Comparison of ENCODE assay signal across 18 mouse cellular contexts in the genomic region with DNA sequence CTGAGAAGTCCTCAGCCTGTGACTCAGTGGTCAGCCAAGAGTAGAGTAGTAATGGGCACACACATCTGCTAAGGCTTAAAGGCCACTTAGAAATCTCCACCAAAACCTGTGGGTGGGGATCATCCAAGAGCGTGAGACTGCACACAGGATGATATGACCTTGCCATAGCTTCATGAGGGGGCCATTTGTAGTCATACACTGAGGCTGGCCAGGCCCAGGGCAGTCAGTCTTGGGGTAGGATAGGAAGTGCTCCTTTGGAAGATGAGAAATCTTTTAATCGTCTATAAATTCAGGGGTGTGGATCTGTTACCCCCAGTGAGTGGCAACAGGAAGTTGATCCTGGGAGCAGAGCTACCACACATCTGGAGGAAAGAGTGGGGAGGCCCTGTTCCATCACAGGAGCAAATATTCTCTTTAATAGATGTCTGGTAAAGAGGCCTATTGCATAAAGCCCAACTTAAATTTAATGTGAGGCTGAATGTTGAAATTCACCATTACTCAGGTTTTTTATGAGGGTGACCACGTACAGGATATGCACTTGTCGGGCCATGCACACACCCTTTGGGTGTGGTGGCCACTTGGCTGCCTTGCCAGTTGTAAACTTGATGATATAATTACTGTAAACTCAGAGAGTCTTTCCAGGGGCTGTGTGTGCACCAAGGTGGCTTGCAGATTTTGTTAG.
DNase-seq lines count a peak whose midpoint lies in the region; ATAC-seq and TF ChIP-seq lines count a peak whose summit lies in the region.
"Had no signal": no experiment of that assay in that cellular context is flagged by ENCODE, and none has a peak within 500 bp of the region (broad histone marks: within the 10 kb centered on the region; RNA-seq: fewer than 3 reads in every experiment).

No protein-coding gene starts in this region.

- H3K9ac ChIP-seq in intestine, embryonic 15.5 days, result no peak overlapping the region
- H3K9ac ChIP-seq in liver, postnatal 0 days (replicated peaks), result no peak overlapping the region
- H3K9ac ChIP-seq: forebrain, embryonic 13.5 days; forebrain, postnatal 0 days; heart, embryonic 13.5 days; hindbrain, embryonic 12.5 days had no signal

- H3K4me3 ChIP-seq in kidney, adult 2 months (ENCODE audit: insufficient read depth, low read depth, low read length), result no peak overlapping the region
- no peak overlapping the region for H3K4me3 ChIP-seq in intestine, embryonic 15.5 days (replicated peaks)
- no peak overlapping the region for H3K4me3 ChIP-seq in small intestine, adult 2 months (ENCODE audit: low read depth, low read length)
- no peak overlapping the region for H3K4me3 ChIP-seq in hindbrain, embryonic 10.5 days
- H3K4me3 ChIP-seq in liver, postnatal 0 days (ENCODE audit: low read depth, low read length), result no peak overlapping the region
- H3K4me3 ChIP-seq: embryonic facial prominence, embryonic 10.5 days; forebrain, embryonic 13.5 days; heart, embryonic 13.5 days; hindbrain, embryonic 12.5 days had no signal

- no peak overlapping the region for H3K4me2 ChIP-seq in intestine, embryonic 15.5 days (replicated peaks)
- no peak overlapping the region for H3K4me2 ChIP-seq in liver, postnatal 0 days (ENCODE audit: low read depth, low read length)
- H3K4me2 ChIP-seq: forebrain, embryonic 13.5 days; heart, embryonic 13.5 days; hindbrain, embryonic 12.5 days had no signal

- H3K4me1 ChIP-seq in kidney, adult 2 months (ENCODE audit: control insufficient read depth, insufficient read depth, low read length), result no peaks in the 10 kb centered on the region; the same call in 1 of the 2 replicates
- 0 out of 2 replicates have a peak, but pooled peaks cover 5% of the 10 kb centered on the region for H3K4me1 ChIP-seq in intestine, embryonic 15.5 days (replicated peaks)
- H3K4me1 ChIP-seq in small intestine, adult 2 months (ENCODE audit: control insufficient read depth, insufficient read depth, insufficient read length, low read length), result peaks cover 10% of the 10 kb centered on the region
- peaks cover 8% of the 10 kb centered on the region; the same call in 1 of the 2 replicates for H3K4me1 ChIP-seq in hindbrain, embryonic 10.5 days (replicated peaks)
- no peaks in the 10 kb centered on the region for H3K4me1 ChIP-seq in liver, postnatal 0 days (ENCODE audit: insufficient read depth)
- H3K4me1 ChIP-seq: forebrain, embryonic 13.5 days; hindbrain, embryonic 12.5 days had no signal

- 76% methylated on average over 4 of the region's 4 CpGs for WGBS in kidney, adult 2 months
- WGBS in intestine, embryonic 15.5 days, result 70% methylated on average over 4 of the region's 4 CpGs
- WGBS in small intestine, adult 2 months, result 38% methylated on average over 4 of the region's 4 CpGs
- WGBS in hindbrain, embryonic 10.5 days, result 90% methylated on average over 4 of the region's 4 CpGs
- WGBS in liver, postnatal 0 days (ENCODE audit: insufficient replicate concordance), result 71% methylated on average over 4 of the region's 4 CpGs

- ATAC-seq in intestine, embryonic 15.5 days, result peak; percentile 84
- ATAC-seq in liver, postnatal 0 days, result no peak
- ATAC-seq: forebrain, embryonic 13.5 days; forebrain, postnatal 0 days had no signal

- H3K36me3 ChIP-seq in kidney, adult 2 months (ENCODE audit: control insufficient read depth, insufficient read depth, low read length), result no peaks in the 10 kb centered on the region
- H3K36me3 ChIP-seq in intestine, embryonic 15.5 days, result no peaks in the 10 kb centered on the region
- no peaks in the 10 kb centered on the region for H3K36me3 ChIP-seq in small intestine, adult 2 months (ENCODE audit: control insufficient read depth, insufficient read depth, low read length)
- H3K36me3 ChIP-seq in hindbrain, embryonic 10.5 days, result no peaks in the 10 kb centered on the region
- no peaks in the 10 kb centered on the region for H3K36me3 ChIP-seq in liver, postnatal 0 days (replicated peaks; ENCODE audit: insufficient read depth, low read length)
- H3K36me3 ChIP-seq: embryonic facial prominence, embryonic 10.5 days; heart, embryonic 13.5 days; hindbrain, embryonic 12.5 days had no signal

- no peak for DNase-seq in kidney, adult 2 months
- DNase-seq in kidney, adult 9 months, result no peak
- peak; percentile 7 for DNase-seq in 3T3-L1 (ENCODE audit: low read depth, low spot score)
- no peak for DNase-seq in hindbrain, embryonic 10.5 days (ENCODE audit: low spot score)
- DNase-seq in liver, postnatal 0 days, result no peak
- DNase-seq: adrenal gland, adult 2 months; adrenal gland, postnatal 25 days; cerebellum, adult 18-20 months; cerebellum, adult 9-11 months; forebrain, postnatal 0 days; gastrocnemius, postnatal 36 days; heart, postnatal 36 days had no signal

- H3K27ac ChIP-seq in kidney, adult 2 months (ENCODE audit: insufficient read depth, low read depth, low read length), result peak overlapping the region; percentile 68; the same call in 1 of the 2 replicates
- H3K27ac ChIP-seq in intestine, embryonic 15.5 days, result 0 out of 2 replicates have a peak overlapping the region, but pooled peaks have one; percentile 67
- peak overlapping the region; percentile 57 for H3K27ac ChIP-seq in small intestine, adult 2 months (ENCODE audit: insufficient read depth, low read depth, low read length)
- no peak overlapping the region for H3K27ac ChIP-seq in hindbrain, embryonic 10.5 days
- no peak overlapping the region for H3K27ac ChIP-seq in liver, postnatal 0 days (ENCODE audit: low read depth)
- H3K27ac ChIP-seq: embryonic facial prominence, embryonic 10.5 days; forebrain, embryonic 13.5 days; heart, embryonic 13.5 days; hindbrain, embryonic 12.5 days had no signal

- TF ChIP-seq CTCF in kidney, adult 2 months (conservative IDR thresholded peaks at IDR 0.05; ENCODE audit: insufficient read depth, insufficient read length, low read depth, low read length), result no peak
- TF ChIP-seq CTCF in small intestine, adult 2 months (IDR thresholded peaks at IDR 0.05; ENCODE audit: extremely low read depth, insufficient read length, insufficient replicate concordance, low read depth, low read length), result no peak
- TF ChIP-seq CTCF in liver, postnatal 0 days (IDR thresholded peaks at IDR 0.05; ENCODE audit: low read depth), result no peak

- no peaks in the 10 kb centered on the region for H3K9me3 ChIP-seq in intestine, embryonic 15.5 days
- H3K9me3 ChIP-seq in hindbrain, embryonic 10.5 days, result no peaks in the 10 kb centered on the region
- no peaks in the 10 kb centered on the region for H3K9me3 ChIP-seq in liver, postnatal 0 days (ENCODE audit: low read length)
- H3K9me3 ChIP-seq: embryonic facial prominence, embryonic 10.5 days; forebrain, embryonic 13.5 days; heart, embryonic 13.5 days; hindbrain, embryonic 12.5 days had no signal

- TF ChIP-seq EP300 in liver, postnatal 0 days (IDR thresholded peaks at IDR 0.05; ENCODE audit: low read depth), result no peak

- H3K27me3 ChIP-seq in kidney, adult 2 months (replicated peaks; ENCODE audit: control insufficient read depth, insufficient read depth, low read length), result no peaks in the 10 kb centered on the region
- no peaks in the 10 kb centered on the region for H3K27me3 ChIP-seq in intestine, embryonic 15.5 days (replicated peaks)
- no peaks in the 10 kb centered on the region for H3K27me3 ChIP-seq in small intestine, adult 2 months (ENCODE audit: control insufficient read depth, insufficient read depth, low read length)
- H3K27me3 ChIP-seq in hindbrain, embryonic 10.5 days (ENCODE audit: insufficient read depth, poor library complexity, severe bottlenecking), result no peaks in the 10 kb centered on the region
- no peaks in the 10 kb centered on the region for H3K27me3 ChIP-seq in liver, postnatal 0 days (ENCODE audit: insufficient read depth, low read length)
- H3K27me3 ChIP-seq: forebrain, embryonic 13.5 days; heart, embryonic 13.5 days; hindbrain, embryonic 12.5 days had no signal

- TF ChIP-seq POLR2A in kidney, adult 2 months (IDR thresholded peaks at IDR 0.05; ENCODE audit: low read depth, low read length), result no peak
- TF ChIP-seq POLR2A in small intestine, adult 2 months (IDR thresholded peaks at IDR 0.05; ENCODE audit: low read depth, low read length), result no peak

Comparison
In these comparisons a context has a peak if more than half of its experiments do, and no peak if none do; other contexts are left out.
1. H3K27ac ChIP-seq: peak in kidney, adult 2 months (single experiment), intestine, embryonic 15.5 days (single experiment) and small intestine, adult 2 months (single experiment); none in hindbrain, embryonic 10.5 days (single experiment) and liver, postnatal 0 days (single experiment).